Mouse (Mus musculus) liver, postnatal 0 days (tissue): Measurements from ENCODE around the gene Sept12.

Source experiments
- CTCF ChIP-seq: sonication (generic); IDR thresholded peaks from 2 replicates; pipeline ENCODE4 v1.5.1; 2016; ENCODE audit warnings: antibody characterized with exemption, low read depth
- EP300 ChIP-seq: IDR thresholded peaks from 2 replicates; pipeline ENCODE4 v1.6.1; 2016; ENCODE audit warnings: antibody characterized with exemption, low read depth, mild to moderate bottlenecking

- TF ChIP-seq CTCF = no peak
- no peak for TF ChIP-seq EP300
Observed at GRCm38 (mm10) chr16:4993276-4993675, 4.4 kb downstream of the Sept12 start.
